Mouse (Mus musculus): ENCODE measurements at regions not wholly inside any gene's neighbourhood (a gene's known extent, or its start where the extent isn't known, plus 50 kb on each side); places are given as distances from the start of the nearest gene placed in this dataset.
A peak's percentile ranks its signal among the peaks of the same experiment; 100 is the strongest.

GRCm38 (mm10) chr14:54121340-54121739 lies 132.6 kb downstream of the Dad1 start:
- Histone ChIP-seq H3K4me3 (replicated peaks in 1 of 3; ENCODE audit: low read depth in 2 of 3, low read length in 2 of 3, poor library complexity in 1 of 3) (no peak overlapping the region), H3K36me3 (replicated peaks in 1 of 2; ENCODE audit: control insufficient read depth in 1 of 2, insufficient read depth in 1 of 2, low read length in 1 of 2) (no peaks in the 10 kb centered on the region), H3K4me1 (ENCODE audit: control insufficient read depth in 1 of 2, insufficient read depth in 2 of 2) (peaks cover 14 to 24% of the 10 kb centered on the region in 2 experiments), H3K27ac (ENCODE audit: insufficient read depth, low read depth) (no peak overlapping the region), H3K9ac (ENCODE audit: insufficient read depth, low read depth) (no peak overlapping the region), H3K27me3 (replicated peaks) (no peaks in the 10 kb centered on the region), H3K9me3 (replicated peaks; ENCODE audit: low read length) (no peaks in the 10 kb centered on the region), H3K79me2 (replicated peaks; ENCODE audit: control insufficient read depth, extremely low read depth, insufficient read depth, poor library complexity, severe bottlenecking) (no peaks in the 10 kb centered on the region), H3K4me2 (ENCODE audit: insufficient read depth, low read depth, poor library complexity, severe bottlenecking) (0 out of 2 replicates have a peak overlapping the region, but pooled peaks have one; percentile 26)
- dilution Hi-C loops (cut with MboI; ENCODE audit: extremely low pct_ligation_motif_present, extremely low pct_unique_long_range_greater_than_20kb, low sequenced_read_pairs) (no loop called here), in situ Hi-C loops (cut with MboI; ENCODE audit: low pct_ligation_motif_present, low pct_unique_long_range_greater_than_20kb, low sequenced_read_pairs) (no loop called here)
- no peak for DNase-seq (ENCODE audit: extremely low read depth)
- TF ChIP-seq ZKSCAN1 (IDR thresholded peaks at IDR 0.05; ENCODE audit: borderline replicate concordance, low read depth, low read length) (no peak), RCOR1 (conservative IDR thresholded peaks at IDR 0.05; ENCODE audit: low read depth, low read length) (no peak), E2F4 (IDR thresholded peaks at IDR 0.05; ENCODE audit: insufficient replicate concordance, low read depth, low read length) (no peak), ELF1 (IDR thresholded peaks at IDR 0.05; ENCODE audit: low read depth, low read length) (no peak), MAZ (IDR thresholded peaks at IDR 0.05; ENCODE audit: low read depth, low read length) (no peak), IRF4 (IDR thresholded peaks at IDR 0.05; ENCODE audit: low read depth, low read length) (no peak), USF2 (conservative IDR thresholded peaks at IDR 0.05; ENCODE audit: low read depth, low read length) (no peak), RAD21 (IDR thresholded peaks at IDR 0.05; ENCODE audit: low read depth, low read length) (no peak), TBP (conservative IDR thresholded peaks at IDR 0.05; ENCODE audit: low read depth, low read length) (no peak), CTCF (conservative IDR thresholded peaks at IDR 0.05 in 1 of 2, IDR thresholded peaks at IDR 0.05 in 1 of 2; ENCODE audit: low read depth in 2 of 2, low read length in 2 of 2) (no peak), UBTF (IDR thresholded peaks at IDR 0.05; ENCODE audit: low read depth, low read length) (no peak), JUND (conservative IDR thresholded peaks at IDR 0.05; ENCODE audit: low read depth, low read length) (no peak), MEF2A (IDR thresholded peaks at IDR 0.05; ENCODE audit: borderline replicate concordance, low read depth, low read length) (0 out of 2 replicates have a peak, but pooled peaks have one; percentile 8), MAFK (IDR thresholded peaks at IDR 0.05; ENCODE audit: insufficient replicate concordance, low read length) (0 out of 2 replicates have a peak, but pooled peaks have one; percentile 18), ZC3H11A (IDR thresholded peaks at IDR 0.05; ENCODE audit: low read depth, low read length) (no peak), KAT2A (IDR thresholded peaks at IDR 0.05; ENCODE audit: insufficient replicate concordance, low read length) (no peak), GABPA (IDR thresholded peaks at IDR 0.05; ENCODE audit: insufficient replicate concordance, low read depth, low read length) (no peak)

DNA sequence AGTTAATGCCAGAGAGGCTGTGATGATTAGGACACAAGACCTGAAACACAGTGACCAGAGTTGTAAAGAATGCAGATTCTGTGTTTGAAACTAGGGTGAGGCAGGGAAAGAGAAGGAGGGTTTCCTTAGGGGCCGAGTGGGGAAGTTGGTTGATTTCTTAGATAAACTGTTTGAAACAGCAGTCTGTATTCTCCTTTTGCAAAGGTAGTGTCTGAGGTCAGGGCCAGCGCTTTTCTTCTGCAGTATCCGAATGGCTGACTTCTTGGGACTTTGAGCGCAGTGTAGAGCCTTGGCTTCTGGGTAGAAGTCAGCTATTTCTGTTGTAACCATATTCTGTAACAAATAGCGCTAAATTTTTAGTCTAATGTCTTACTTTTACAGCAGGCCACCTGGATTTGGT lies 133.7 kb downstream of the Dad1 start:
- DNase-seq (ENCODE audit: extremely low read depth) = no peak
- H3K9ac ChIP-seq (ENCODE audit: insufficient read depth, low read depth) = no peak overlapping the region
- H3K4me3 ChIP-seq (replicated peaks in 1 of 3; ENCODE audit: low read depth in 2 of 3, low read length in 2 of 3, poor library complexity in 1 of 3) = no peak overlapping the region
- H3K79me2 ChIP-seq (replicated peaks; ENCODE audit: control insufficient read depth, extremely low read depth, insufficient read depth, poor library complexity, severe bottlenecking) = no peaks in the 10 kb centered on the region
- in situ Hi-C loops (cut with MboI; ENCODE audit: low pct_ligation_motif_present, low pct_unique_long_range_greater_than_20kb, low sequenced_read_pairs) (no loop called here), dilution Hi-C loops (cut with MboI; ENCODE audit: extremely low pct_ligation_motif_present, extremely low pct_unique_long_range_greater_than_20kb, low sequenced_read_pairs) (no loop called here)
- no peak overlapping the region for H3K27ac ChIP-seq (ENCODE audit: insufficient read depth, low read depth)
- peaks cover 14 to 24% of the 10 kb centered on the region in 2 experiments for H3K4me1 ChIP-seq (ENCODE audit: control insufficient read depth in 1 of 2, insufficient read depth in 2 of 2)
- no peaks in the 10 kb centered on the region for H3K36me3 ChIP-seq (replicated peaks in 1 of 2; ENCODE audit: control insufficient read depth in 1 of 2, insufficient read depth in 1 of 2, low read length in 1 of 2)
- H3K27me3 ChIP-seq (replicated peaks) = no peaks in the 10 kb centered on the region
- TF ChIP-seq ETS1 (conservative IDR thresholded peaks at IDR 0.05; ENCODE audit: low read depth, low read length) (no peak), E2F4 (IDR thresholded peaks at IDR 0.05; ENCODE audit: insufficient replicate concordance, low read depth, low read length) (no peak), SMC3 (IDR thresholded peaks at IDR 0.05; ENCODE audit: low read depth, low read length) (no peak), MYC (IDR thresholded peaks at IDR 0.05; ENCODE audit: low read depth, low read length) (no peak), MEF2A (IDR thresholded peaks at IDR 0.05; ENCODE audit: borderline replicate concordance, low read depth, low read length) (no peak), MXI1 (IDR thresholded peaks at IDR 0.05; ENCODE audit: low read depth, low read length) (no peak)
- H3K4me2 ChIP-seq (ENCODE audit: insufficient read depth, low read depth, poor library complexity, severe bottlenecking) = 0 out of 2 replicates have a peak overlapping the region, but pooled peaks have one; percentile 51
- no peaks in the 10 kb centered on the region for H3K9me3 ChIP-seq (replicated peaks; ENCODE audit: low read length)
